Mouse (Mus musculus) regulatory T cell (primary cell): Measurements from ENCODE around the gene Cnih3.

Source experiments
- in situ Hi-C: fragments of 300-600 bp; cut with MboI, MseI; formaldehyde crosslinking; loops from one replicate; pipeline ENCODE4 v1.15.1; 2025; ENCODE audit warnings: high pct_unique_total_duplicates

The Cnih3 gene

GRCm38 (mm10) chr1:181352367-181353199 is at the start of gene Cnih3:
Gene Cnih3, plus strand, starts transcription at chr1:181352628.
- in situ Hi-C loops = no loop called here

- in situ Hi-C loops = no loop called here
Measured at GRCm38 (mm10) chr1:181307981-181308380, 44.4 kb upstream of the Cnih3 start.

DNA sequence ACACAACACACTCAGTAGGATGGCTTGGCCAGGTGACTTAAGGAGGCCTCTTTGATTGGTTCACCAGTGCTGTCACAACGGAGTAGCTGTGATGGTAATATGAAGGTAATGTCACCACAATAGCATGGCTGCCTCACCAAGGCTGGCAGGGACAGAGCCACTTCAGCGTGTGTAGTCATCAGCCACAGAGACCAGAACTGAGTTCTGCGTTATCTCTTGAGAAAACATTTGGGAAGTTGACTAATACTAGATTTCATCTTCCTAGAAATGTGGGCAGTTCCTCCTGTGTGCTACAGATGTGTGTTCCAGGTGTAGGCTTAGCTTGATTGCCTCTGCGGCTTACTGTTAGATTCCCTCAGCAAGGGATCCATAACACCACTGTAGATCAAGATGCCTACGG is 41.7 kb upstream of the Cnih3 start:
- in situ Hi-C loops = no loop called here

GRCm38 (mm10) chr1:181312115-181313045 is 40.0 kb upstream of the Cnih3 start:
- in situ Hi-C loops = no loop called here

- in situ Hi-C loops = no loop called here
Measured at GRCm38 (mm10) chr1:181313046-181313415, 39.4 kb upstream of the Cnih3 start.

GRCm38 (mm10) chr1:181314301-181314700 is 38.1 kb upstream of the Cnih3 start:
- in situ Hi-C loops = no loop called here

GRCm38 (mm10) chr1:181315350-181315749 is 37.1 kb upstream of the Cnih3 start:
- in situ Hi-C loops = no loop called here

DNA sequence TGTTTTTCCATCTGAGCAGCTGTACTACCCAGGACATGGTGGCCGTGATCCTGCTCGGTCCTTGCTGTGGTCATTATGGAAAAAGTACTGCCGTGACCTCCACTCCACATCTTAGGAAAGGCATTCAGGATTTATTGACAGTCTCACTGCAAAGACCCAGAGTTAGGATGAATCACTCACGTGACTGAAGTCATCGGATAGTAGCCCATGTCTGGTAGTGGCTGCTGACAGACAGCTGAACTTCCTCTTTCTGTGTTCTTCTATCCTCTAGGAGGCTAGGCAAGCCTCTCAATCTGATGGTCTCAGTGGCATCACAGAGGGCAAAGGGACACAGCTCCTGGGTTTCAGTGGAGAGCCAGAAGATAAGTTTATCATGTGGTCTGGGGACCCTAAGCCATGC is 35.9 kb upstream of the Cnih3 start:
- in situ Hi-C loops = no loop called here

DNA sequence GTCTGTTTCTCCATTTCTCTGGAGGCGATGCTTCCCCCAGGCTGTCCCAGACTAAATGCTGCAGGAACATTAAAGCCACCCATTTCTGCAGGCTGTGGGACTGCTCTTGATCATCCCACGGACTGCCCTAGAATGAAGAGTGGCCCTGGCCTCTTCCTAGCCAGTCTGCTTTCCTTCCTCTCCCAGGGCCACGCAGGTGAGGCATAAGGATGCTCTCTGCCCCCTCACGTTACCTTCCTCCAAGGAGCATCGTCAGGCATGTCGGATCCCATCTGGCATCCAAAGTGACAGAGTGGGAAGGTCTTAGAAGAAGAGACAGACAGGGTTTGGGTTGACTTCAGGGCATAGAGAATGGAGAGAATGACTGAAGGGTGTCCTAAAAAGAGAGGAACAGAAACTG is 33.0 kb upstream of the Cnih3 start:
- in situ Hi-C loops = no loop called here

GRCm38 (mm10) chr1:181321149-181321548 is 31.3 kb upstream of the Cnih3 start:
- in situ Hi-C loops = no loop called here

DNA sequence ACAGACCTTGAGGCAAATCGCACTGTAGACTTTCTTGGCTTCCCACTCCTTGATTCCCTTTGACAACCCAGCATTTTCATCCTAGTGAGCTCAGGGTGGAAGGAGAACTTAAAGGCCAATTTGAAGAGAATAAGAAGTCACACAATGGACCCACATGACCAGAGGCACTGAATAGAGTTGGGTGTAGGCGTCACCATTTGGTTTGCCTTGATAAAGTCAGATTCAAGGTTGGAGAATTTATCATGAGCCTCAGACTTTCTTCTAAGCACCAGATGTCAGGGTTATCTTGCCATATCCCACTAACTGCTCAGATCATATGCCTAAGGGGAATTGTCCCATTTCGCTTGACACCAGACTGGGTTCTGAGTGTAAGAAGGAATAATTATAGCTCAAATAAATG is 29.3 kb upstream of the Cnih3 start:
- in situ Hi-C loops = no loop called here

DNA sequence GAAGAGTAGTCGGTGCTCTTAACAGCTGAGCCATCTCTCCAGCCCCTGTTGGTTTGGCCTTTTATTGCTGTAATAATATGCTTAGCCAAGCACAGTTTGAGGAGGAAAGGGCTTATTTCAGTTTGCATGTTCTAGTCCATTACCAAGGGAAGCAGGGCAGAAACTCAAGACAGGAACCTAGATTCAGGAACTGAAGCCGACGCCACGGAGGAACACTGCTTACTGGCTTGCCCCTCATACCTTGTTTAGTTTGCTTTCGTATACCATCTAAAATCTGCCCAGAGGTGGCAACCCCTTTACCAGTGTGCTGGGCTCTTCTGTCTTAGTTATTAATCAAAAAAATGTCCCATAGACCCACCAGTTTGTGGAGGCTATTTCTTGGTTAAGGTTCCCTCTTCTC is 25.3 kb upstream of the Cnih3 start:
- in situ Hi-C loops = no loop called here

DNA sequence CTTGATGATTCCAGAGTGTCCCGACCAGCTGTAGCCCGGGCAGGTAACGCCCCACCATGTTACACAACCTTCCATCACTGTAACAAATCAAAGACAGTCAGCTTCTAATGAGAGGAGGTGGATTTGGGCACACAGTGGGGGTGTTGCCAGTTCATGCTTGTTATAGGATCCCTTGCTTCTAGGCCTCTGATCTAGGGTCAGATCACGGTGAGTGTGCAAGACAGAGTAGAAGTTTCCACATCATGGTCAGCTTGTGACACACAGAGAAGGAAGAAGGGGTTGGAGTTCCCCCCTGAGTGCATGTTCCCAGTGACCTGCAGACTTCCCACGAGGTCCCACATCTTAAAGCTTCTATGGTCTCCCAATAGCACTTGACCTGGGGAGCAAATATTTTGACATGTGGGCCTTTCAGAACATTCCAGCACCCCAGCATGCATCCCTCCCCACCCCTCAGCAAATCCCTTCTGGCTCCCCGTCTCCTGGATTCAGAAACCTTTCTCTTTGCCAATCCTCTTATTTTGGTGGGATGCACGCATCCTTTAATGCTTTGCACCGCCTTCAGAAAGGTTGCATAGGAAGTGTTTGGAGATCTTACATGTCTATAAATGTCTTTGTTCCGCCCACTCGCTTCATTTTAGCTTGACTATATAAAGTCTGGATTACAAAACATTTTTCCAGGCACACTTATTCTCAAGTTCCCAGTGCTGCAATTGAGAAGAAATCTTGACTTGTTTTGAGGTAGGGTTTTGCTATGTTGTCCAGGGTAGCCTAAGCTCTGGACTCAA is 24.6 kb upstream of the Cnih3 start:
- in situ Hi-C loops = no loop called here

GRCm38 (mm10) chr1:181329110-181329509 is 23.3 kb upstream of the Cnih3 start:
- in situ Hi-C loops = no loop called here

DNA sequence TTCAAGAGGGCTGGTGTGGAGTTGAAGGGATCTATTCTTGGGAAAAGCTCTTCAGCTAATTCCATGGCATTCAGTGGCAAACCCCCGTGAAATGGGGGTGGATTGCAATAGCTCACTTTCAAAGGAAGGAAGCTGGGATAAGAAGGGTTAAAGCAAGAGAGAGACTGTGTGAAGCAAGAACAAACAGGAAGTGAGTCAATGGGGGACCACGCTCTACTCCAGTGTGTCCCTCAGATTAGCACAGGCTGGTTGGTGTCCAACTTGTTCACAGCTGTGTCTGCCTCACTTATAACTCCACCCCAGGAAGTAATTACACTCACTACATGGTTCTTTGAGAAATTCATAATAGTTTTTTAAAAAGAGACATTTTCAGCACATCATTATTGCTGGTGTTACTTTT is 19.8 kb upstream of the Cnih3 start:
- in situ Hi-C loops = no loop called here

DNA sequence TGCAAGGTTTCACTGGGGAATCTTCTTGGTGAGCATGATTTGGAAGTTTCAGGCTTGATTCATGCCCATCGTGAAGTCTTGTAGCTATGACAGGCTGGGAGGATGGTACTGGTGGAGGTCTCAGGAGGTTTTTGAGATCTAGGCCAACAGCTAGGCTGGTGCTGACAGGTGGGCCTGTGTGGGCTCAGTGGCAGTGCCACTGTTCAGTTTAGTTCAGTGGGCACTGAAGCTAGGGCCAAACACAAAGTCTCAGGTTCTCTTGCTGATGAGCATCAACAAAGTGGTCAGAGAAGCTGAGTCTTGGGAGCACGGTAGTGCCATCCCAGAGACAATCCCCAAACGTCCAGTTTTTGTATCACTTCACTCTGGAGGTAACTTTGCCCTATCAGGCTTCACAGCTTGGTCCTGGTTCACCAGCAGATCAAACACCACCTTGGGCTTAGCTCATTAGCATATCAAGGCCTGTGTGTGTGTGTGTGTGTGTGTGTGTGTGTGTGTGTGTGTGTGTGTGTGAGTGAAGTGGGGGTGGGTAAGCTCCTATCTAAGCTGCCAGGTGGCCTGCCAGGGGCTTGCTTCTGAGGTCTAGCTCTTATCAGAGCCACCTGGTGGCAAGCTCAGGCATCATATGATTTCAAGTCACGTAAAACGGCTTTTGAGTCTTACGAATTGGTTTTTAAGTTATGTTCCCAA is 18.0 kb upstream of the Cnih3 start:
- in situ Hi-C loops = no loop called here

GRCm38 (mm10) chr1:181335019-181335365 is 17.4 kb upstream of the Cnih3 start:
- in situ Hi-C loops = no loop called here

- in situ Hi-C loops = no loop called here
Measured at GRCm38 (mm10) chr1:181335388-181335787, 17.0 kb upstream of the Cnih3 start.

DNA sequence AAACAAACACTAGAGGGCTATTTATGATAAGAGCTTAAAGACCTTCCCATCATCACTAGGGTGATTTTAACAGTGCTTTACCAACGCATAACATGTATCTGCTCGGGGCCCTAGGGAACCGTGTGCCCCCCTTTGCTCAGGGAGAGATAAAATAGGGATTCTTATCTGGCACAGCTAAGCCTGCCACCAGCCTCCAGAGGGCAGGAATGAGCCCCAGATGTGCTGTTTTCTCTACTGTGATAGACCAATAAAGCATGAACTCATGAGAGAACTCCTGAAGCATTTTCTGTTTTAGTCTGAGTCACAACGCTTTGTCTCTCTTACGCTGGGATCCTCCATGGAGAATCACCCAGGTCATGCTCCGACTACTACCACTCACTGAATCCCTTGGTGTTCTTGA is 15.6 kb upstream of the Cnih3 start:
- in situ Hi-C loops = no loop called here

DNA sequence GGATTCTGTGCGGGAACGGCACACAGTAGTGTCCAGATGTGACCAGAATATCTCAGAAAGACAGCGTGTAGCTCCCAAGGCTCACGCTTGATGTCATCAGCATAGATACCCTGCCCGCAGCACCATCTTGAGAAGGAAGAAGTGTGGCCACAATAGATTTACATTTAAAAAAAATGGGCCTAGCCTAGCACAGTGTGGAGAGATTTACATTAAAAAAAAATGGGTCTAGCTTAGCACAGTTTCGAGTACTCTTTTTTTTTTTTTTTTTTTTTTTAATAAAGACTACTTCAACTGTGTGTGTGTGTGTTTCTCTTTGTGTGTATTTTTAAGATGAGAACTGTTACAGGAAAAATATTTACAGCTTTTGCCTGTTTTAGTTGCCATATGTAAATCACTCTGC is 13.3 kb upstream of the Cnih3 start:
- in situ Hi-C loops = no loop called here

DNA sequence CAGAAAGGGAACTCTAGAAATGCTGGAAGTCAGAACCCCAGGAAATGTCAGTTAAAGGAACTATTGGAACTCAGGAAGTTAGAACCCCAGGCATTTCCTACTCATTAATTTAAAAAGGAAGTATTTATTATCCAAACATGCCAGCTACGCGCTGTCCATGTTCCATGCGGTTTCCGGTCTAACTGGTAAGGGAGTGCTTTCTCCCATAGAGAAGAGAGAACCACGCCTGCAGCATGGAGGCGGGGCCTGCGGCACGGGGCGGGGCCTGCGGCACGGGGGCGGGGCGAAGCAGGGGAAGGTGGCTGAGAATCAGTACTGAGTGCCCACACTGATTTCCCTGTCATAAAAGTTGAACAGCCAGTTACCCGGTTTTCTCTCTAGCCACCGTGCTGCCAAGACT is 6.9 kb upstream of the Cnih3 start:
- in situ Hi-C loops = no loop called here

DNA sequence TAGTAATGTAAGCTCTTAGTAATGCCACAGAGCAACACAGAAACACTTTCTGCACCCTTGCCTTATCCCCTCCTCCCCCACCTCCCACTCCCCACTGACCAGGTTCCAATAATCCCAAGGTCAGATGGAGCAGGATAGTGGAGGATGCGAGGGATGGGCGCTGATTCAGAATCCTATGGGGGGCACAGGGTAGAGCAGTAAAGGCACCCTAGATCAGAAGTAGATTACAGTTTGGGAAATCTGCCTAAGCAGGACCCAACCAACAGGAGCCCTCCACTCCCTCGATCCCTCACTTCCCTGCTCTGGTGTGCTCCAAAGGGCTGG is 423 bp upstream of the Cnih3 start:
- in situ Hi-C loops = no loop called here
